Mouse (Mus musculus) lung, postnatal 0 days (tissue): Measurements from ENCODE around the gene Gm20403.

Experiments used
- CTCF ChIP-seq: IDR thresholded peaks from 2 replicates; pipeline ENCODE4 v1.5.1; 2016; ENCODE audit warnings: antibody characterized with exemption, mild to moderate bottlenecking
- EP300 ChIP-seq: IDR thresholded peaks from 2 replicates; pipeline ENCODE4 v1.6.1; 2016; ENCODE audit warnings: antibody characterized with exemption, mild to moderate bottlenecking, control low read depth

DNA sequence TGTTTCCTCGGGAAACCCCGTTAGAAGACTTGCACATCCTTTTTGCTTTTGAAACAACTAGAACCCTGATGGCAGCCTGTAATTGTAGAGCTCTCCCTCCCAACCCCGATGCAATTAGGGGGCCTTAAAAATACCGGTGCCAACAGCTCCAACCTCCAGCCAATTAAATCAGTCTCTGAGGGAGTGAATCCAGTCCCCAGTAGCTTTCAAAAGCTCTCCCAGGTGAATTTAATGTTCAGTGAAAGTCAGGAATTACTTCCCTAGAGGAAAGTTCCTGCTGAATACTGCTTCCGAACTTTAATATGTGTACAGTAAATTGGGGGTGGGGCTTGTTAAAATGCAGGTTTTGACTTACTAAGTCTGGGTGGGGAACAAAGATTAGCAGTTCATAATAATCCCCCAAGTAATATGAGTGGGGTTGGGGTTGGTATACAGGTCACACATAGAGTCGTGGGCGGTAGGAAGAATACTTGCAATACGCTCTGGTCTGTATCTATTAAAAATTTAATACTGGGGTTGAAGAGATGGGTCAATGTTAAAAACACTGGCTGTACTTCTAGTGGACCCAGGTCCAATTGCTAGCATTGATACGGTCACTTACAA lies 30.9 kb upstream of the Gm20403 start:
- no peak for TF ChIP-seq CTCF
- no peak for TF ChIP-seq EP300
